Mouse (Mus musculus) thymus, postnatal 14 days (tissue): ENCODE data around the gene Eif4e3.

ENCODE experiments used
- DNase-seq: peaks from one replicate; pipeline ENCODE4 v3.0.0; 2021

Eif4e3 gene

GRCm38 (mm10) chr6:99663232-99663631 lies 3.3 kb downstream of the Eif4e3 start:
- no peak for DNase-seq

GRCm38 (mm10) chr6:99660443-99660842 lies 6.1 kb downstream of the Eif4e3 start:
- peak; percentile 62 for DNase-seq

DNA sequence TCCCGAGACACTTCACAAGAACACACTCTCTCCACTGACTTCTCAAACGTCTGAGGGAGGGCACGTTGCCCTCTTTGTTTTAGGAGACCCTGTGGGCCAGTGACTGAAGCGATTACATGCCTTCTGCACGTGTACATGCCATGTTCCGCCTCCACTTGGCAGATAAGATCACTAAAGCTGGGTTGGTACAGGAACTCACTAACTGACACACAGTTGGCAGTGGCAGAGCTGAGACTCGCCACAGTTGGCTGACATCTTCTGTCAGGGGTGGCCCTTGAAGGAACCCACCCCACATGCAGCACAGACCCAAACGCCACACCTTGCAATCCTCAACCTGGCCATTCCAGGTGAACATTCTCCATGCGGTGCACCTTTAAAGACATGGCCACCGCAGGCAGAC lies 8.0 kb downstream of the Eif4e3 start:
- peak; percentile 79 for DNase-seq

DNA sequence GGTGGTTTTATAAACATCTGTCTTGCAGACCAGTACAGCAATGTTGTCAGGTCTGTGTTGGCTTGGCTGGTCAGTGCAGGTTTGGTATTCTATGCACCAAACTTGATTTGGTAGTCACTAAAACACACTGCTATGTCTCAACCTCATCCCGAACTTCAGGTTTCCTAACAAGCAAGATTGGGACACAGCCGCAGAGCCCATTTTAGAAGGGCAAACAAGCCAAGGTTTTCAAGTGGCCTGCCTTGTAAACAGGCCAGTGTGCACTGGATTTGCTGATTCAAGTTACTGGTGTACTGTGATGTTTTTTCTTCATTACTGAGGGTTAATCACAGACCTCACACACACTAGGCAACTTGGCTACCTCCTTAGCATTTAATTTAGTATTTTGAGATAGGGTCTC lies 10.5 kb downstream of the Eif4e3 start:
- no peak for DNase-seq

DNA sequence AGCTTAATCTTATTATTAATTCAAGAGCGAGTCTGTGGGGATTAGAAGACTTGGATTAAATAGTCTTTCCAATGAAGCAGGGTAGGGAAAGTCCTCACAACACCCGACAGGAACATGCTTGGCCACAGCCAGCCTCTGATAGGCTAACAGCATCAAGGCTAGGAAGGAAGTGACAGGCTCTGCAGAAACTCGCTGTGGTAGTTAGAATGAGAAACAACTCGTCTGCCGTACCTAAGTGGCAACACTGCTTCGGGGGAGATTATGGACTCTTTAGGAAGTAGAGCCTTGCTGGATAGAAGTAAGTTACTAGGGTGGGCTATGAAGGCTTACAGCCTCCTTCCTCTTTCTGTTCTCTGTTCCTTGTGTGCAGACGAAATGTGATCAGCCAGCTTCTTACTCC lies 11.1 kb downstream of the Eif4e3 start:
- DNase-seq = peak; percentile 72

DNA sequence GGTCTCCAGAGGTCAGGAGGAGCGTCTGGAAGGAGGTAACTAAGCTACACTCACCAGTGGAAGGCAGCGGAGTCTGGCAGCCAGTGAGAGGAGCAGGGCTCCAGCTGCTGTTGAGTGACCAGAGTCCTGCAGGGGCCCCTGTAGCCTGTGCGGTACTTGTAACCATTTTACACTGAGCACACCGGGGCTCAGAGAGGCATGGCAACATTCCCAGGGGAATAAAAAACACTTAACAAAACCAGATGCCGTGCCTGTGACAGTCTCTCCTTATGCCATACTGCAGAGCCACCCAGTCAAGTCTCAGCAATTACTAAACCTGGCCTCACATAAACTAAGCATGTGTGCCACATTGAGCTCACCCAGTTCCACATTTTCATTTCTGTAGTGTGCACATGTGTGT lies 12.2 kb downstream of the Eif4e3 start:
- no peak for DNase-seq

- no peak for DNase-seq
Observed at GRCm38 (mm10) chr6:99652341-99652740, 14.2 kb downstream of the Eif4e3 start.

DNA sequence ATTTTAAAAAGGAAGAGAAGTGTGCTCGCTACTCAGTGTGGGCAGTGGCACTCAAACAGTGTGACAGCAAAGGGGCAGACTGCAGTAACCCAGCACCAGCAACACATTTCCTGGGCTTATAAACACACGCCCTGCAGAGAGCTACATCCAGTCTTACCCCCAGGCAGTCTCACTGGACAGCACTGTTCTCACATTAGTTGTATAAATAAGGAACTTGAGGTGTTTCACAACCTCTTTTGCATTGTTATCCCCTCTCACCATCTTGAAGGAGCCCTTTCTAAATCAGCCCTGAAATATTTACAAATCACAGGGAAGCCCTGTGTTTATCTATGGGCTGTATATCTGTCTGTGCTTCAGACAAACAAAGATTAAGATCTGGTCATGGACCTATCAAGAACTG lies 17.3 kb downstream of the Eif4e3 start:
- no peak for DNase-seq

- peak; percentile 78 for DNase-seq
Observed at GRCm38 (mm10) chr6:99646344-99646743, 20.2 kb downstream of the Eif4e3 start.

DNA sequence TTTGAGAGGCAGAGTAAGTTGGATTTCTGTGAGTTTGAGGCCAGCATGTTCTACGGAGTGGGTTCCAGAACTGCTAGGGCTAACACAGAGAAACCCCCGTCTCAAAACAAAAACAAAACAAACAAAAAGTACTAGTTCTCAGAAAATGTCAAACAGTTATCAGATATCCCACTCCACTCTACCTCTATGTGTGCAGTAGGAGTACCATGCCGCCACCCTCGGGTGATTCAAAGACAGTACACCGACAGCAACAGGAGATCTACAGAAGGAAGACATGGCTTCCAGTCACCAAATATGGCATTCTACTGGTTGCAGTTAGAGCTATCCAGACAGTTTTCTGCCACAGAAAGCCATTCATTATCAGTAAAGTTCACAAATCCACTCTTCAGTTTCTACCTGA lies 21.7 kb downstream of the Eif4e3 start:
- DNase-seq = peak; percentile 66

DNA sequence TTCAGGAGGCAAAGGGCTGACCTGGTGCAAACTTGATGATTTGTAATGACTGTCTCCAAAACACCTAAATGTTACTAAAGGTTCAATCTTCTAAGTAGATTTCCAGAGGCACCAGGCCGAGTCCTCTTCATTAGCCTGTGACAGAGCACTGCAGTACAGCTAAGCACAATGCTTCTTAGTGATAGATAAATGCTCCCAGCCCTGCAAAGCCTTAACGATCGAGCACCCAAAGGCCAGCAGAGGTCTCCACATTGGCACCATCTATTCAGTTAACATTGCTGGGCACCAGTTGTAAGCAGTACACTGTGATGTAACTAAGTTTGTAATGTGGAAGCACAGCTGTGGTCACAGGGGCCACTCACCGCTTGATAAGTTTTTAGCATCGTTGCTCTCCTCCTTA lies 22.2 kb downstream of the Eif4e3 start:
- no peak for DNase-seq

DNA sequence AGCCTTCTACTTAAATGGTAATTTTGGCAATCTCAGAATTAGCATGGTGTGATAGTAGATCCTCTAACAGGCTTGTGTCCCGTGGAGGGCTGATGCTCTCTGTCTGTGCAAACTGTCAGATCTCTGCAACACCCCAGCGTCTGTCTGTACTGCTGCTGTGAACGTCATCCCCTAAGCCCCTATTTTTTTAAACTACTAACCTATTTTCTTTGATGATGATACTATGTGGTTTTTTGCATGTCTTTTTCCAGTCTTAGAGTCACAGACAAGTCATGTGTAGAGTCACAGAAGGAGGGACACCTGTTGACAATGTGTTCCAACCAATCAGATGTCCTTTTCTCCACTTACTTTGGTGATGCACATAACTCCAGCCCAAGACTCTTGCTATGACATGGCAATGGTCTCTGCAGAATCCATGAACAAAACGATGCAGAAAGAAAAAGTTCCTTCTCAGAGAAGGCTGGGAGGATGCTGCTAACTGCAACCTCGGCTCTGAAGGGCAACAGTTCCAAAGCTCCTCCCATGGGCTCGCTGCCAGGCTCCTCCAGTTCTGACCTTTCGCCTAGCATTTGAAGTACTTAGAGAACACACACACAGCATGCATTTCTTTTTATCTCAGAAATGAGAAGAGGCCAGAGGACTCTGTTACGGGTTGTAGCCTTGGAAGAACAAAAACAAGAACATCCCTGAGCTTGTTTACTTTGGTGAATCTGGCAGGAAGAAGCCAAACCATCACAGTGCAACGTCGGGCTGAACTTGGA lies 23.0 kb downstream of the Eif4e3 start:
- DNase-seq = peak; percentile 71

DNA sequence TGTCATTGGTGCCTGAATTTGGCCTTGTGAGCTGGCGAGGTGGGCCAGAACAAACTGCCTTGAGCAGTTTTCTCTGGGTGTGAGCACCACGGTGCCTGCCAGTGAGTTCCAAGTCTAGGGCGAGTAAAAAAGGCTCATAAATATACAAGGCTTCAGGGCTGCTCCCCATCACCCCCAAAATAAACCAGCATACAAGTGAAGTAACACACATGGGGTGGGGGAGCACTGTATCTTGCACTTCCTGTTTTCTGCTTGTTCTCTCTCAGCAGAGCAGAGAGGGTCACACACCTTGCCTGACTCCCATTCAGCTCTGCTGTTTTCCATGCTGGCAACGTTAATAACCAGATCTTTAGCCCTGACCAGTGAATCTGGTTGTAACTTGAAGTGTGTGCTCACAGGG lies 29.1 kb downstream of the Eif4e3 start:
- DNase-seq = peak; percentile 73

DNA sequence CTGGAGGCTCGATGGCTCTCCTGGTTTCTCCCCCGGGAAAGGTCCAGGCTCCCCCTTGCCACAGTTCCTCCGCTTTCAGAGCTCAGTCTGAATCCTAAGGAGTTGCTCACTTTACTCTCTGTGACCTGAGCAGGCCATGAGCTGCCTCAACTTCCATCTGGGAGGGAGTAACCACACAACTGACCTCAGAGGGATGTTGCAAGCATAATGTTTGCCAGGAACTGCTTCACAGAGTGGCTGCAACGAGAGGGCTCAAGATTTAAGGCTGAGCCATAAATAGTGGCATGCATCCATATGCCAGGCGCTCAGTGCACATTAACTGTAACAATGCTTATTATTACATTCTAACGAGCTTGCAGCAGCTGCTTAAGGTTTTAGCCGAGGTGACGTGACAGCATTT lies 29.8 kb downstream of the Eif4e3 start:
- no peak for DNase-seq

DNA sequence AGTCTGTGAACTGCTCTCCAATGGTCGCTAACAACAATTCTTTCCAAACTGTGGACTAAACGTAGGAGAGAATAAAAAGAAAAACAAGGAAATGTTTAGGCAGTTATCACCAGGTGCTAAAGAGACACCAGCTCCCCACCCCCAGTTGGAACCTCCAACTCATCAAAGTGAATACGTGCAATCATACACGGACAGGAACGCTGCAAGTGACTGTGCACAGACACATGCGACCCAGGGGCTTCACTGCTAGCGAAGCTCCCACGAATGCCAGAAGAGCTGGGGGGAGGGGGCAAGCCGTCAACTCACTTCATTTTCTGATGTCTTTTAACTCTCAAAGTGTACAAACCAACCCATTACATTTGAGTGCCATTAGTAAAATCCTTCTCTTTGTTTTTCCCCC lies 30.4 kb downstream of the Eif4e3 start:
- DNase-seq = peak; percentile 72

DNA sequence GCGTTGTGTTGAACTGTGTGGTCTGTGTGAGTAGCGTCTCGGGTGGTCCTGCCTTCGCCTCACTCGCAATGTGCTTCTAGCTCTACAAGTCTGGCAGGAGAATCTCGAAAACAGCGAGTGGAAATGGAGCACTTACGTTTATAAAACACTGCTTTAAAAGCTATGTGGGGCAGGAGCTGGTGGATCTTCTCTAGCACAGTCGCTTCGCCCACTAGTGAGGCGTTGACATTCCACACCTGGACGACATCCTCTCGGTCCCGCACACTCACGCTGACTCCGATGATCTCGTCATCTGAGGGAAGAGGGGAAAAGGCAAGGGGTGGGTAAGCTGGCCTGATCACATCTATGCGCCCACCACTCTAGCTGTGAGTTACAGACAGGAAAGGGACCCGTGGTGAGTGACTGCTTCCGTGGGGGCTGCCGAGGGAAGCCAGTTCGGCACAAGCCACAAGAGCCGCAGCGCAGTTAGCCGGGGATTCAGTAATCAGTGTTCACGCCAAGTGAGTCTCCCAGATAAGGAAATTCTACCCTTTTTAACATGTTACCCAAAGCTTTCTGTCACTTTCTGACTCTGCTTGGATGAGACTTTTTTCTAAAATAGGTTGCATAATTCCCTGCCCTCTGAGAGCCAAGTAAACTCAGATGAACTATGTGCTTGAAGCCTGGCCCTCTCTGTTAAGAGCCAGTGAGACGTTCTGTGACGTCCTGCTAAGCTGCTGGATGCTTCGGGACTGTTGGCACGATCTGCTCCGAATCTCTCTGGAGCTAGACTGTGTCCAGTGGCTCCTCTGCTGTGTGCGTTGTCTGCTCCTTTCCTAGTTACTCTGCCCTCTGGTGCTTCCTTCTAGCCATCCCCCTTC lies 34.2 kb downstream of the Eif4e3 start:
- peak; percentile 25 for DNase-seq

DNA sequence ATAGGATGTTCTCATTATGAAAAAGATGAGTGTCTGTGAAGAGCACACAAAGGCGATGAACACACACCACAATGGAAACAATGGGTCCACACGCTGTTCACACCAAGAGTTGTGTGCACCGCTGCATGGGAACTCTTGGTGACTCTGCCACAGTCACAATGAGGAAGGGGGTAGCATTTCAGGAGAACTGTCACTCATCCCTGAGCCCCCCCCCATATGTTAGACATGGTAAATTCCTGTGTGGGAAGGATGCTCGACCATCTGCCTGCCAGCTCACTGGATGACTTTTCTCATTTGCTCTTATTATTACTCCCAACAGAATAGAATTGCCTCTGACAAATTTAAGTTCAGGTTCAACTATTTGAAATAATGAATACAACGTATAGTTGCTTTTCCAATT lies 34.9 kb downstream of the Eif4e3 start:
- peak; percentile 31 for DNase-seq

- no peak for DNase-seq
Observed at GRCm38 (mm10) chr6:99629726-99630458, 36.7 kb downstream of the Eif4e3 start.

- no peak for DNase-seq
Observed at GRCm38 (mm10) chr6:99626347-99626746, 40.2 kb downstream of the Eif4e3 start.

- peak; percentile 58 for DNase-seq
Observed at GRCm38 (mm10) chr6:99625803-99626202, 40.8 kb downstream of the Eif4e3 start.

- no peak for DNase-seq
Observed at GRCm38 (mm10) chr6:99625306-99625705, 41.3 kb downstream of the Eif4e3 start.

DNA sequence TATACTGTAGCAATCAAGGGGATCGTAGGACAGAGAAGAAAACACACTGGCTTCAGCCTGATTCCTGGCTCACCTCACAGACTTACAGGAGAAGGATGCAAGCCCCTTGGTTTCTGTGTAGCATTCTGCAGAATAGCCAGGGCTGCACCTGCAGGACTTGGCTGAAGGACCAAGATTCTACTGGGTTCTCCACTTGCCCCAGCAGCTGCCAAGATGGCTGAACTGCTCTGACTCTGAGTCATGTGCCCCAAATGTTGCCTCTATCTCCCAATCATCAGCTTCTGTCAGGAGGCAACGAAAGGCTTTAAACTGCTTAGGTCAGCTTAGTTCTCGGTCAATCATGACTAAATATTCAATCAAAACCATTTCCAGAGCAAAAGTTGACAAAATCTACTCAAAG lies 42.0 kb downstream of the Eif4e3 start:
- no peak for DNase-seq

- peak; percentile 40 for DNase-seq
Observed at GRCm38 (mm10) chr6:99623641-99624040, 42.9 kb downstream of the Eif4e3 start.

GRCm38 (mm10) chr6:99621167-99621566 lies 45.4 kb downstream of the Eif4e3 start:
- DNase-seq = no peak
